Mouse (Mus musculus): Measurements from ENCODE around the gene Fxyd3. TPM values are rescaled to one million over a fixed set of nuclear protein-coding genes. Genes with fewer than 3 reads are reported as not detected.

Fxyd3 gene
- 2.2 and 3.2 TPM in 2 replicates for total RNA-seq (2012; rRNA removed)

DNA sequence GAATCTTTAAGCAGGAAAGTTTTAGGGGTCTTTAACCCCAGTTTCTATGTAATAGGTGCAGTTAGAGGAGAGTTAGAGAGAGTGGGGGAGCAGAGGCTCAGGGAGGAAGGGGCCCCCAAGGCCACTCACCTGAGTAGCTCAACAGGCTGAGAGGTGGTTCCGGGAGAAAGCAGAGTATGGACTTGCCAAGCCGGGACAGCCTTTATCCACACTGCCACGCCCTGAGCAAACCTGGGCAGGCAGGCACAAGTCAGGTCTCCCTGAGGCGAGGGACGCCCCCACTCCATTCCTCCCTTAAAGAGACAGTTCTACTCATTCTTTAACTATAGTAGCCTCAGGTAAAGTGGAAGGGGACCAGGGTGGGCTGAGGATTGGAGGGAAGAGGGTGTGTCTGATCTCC, at the start of gene Fxyd3:
TSS of gene Fxyd3 (minus strand) at position 213 of the 400 bp plus-strand sequence.
- Histone ChIP-seq H3K4me1 (ENCODE audit: control insufficient read depth in 2 of 2, insufficient read depth in 2 of 2, low read length in 2 of 2, poor library complexity in 1 of 2) (peaks cover 0 to 5% of the 10 kb centered on the region in 2 experiments; a peak in 1 of 4 replicates), H3K27ac (ENCODE audit: insufficient read depth, low read depth, low read length, poor library complexity, severe bottlenecking) (no peak within 1 kb of the TSS), H3K36me3 (ENCODE audit: control insufficient read depth, insufficient read depth, low read length, poor library complexity, severe bottlenecking) (no peaks in the 10 kb centered on the region), H3K9me3 (ENCODE audit: control insufficient read depth, insufficient read depth, low read depth, low read length) (no peaks in the 10 kb centered on the region), H3K9ac (ENCODE audit: insufficient read depth, low read depth, low read length, poor library complexity, severe bottlenecking) (no peak within 1 kb of the TSS), H3K4me3 (ENCODE audit: insufficient read depth in 1 of 2, low read depth in 1 of 2, low read length in 2 of 2, poor library complexity in 1 of 2, severe bottlenecking in 1 of 2) (no peak within 1 kb of the TSS)
- TF ChIP-seq ZC3H11A (IDR thresholded peaks at IDR 0.05; ENCODE audit: borderline replicate concordance, low read depth, low read length), result no peak
- no peak for TF ChIP-seq HCFC1 (IDR thresholded peaks at IDR 0.05; ENCODE audit: borderline replicate concordance, insufficient read depth, low read length)
- TF ChIP-seq MAFK (IDR thresholded peaks at IDR 0.05; ENCODE audit: insufficient read depth, low read depth, low read length), result no peak
- in situ Hi-C loops (cut with MboI; ENCODE audit: low sequenced_read_pairs in 2 of 2, unreplicated experiment in 2 of 2), result no loop called here
- DNase-seq (ENCODE audit: low read depth, low spot score), result no peak

DNA sequence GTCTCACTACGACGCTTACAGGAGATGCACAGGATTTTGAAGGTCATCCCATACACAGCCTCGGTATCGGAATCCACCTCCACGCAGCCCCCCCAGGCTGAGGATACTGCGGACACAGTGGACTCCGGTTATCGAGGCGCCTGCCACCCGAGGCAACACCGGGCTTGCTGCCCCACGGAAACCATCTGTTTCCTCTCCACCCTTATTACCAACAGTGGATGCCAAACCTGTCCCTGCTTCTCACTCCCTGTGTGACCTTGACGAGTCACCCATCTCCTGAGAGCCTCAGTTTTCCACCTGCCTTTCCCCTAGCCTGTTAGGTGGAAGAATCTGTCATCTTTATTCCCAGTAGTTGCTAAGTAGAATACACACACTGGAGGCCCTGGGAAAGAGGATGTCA, 48.6 kb upstream of the Fxyd3 start:
- Histone ChIP-seq H3K4me1 (ENCODE audit: control insufficient read depth in 2 of 2, insufficient read depth in 2 of 2, low read length in 2 of 2, poor library complexity in 1 of 2) (peaks cover 0 to 5% of the 10 kb centered on the region in 2 experiments; a peak in 1 of 4 replicates), H3K36me3 (ENCODE audit: control insufficient read depth, insufficient read depth, low read length, poor library complexity, severe bottlenecking) (peaks cover 5% of the 10 kb centered on the region), H3K4me3 (ENCODE audit: insufficient read depth in 1 of 2, low read depth in 1 of 2, low read length in 2 of 2, poor library complexity in 1 of 2, severe bottlenecking in 1 of 2) (no peak overlapping the region), H3K27ac (ENCODE audit: insufficient read depth, low read depth, low read length, poor library complexity, severe bottlenecking) (no peak overlapping the region), H3K9me3 (ENCODE audit: control insufficient read depth, insufficient read depth, low read depth, low read length) (no peaks in the 10 kb centered on the region), H3K9ac (ENCODE audit: insufficient read depth, low read depth, low read length, poor library complexity, severe bottlenecking) (no peak overlapping the region)
- in situ Hi-C loops (cut with MboI; ENCODE audit: low sequenced_read_pairs in 2 of 2, unreplicated experiment in 2 of 2), result no loop called here
- TF ChIP-seq ZC3H11A (IDR thresholded peaks at IDR 0.05; ENCODE audit: borderline replicate concordance, low read depth, low read length) (no peak), HCFC1 (IDR thresholded peaks at IDR 0.05; ENCODE audit: borderline replicate concordance, insufficient read depth, low read length) (no peak)
- no peak for DNase-seq (ENCODE audit: low read depth, low spot score)

DNA sequence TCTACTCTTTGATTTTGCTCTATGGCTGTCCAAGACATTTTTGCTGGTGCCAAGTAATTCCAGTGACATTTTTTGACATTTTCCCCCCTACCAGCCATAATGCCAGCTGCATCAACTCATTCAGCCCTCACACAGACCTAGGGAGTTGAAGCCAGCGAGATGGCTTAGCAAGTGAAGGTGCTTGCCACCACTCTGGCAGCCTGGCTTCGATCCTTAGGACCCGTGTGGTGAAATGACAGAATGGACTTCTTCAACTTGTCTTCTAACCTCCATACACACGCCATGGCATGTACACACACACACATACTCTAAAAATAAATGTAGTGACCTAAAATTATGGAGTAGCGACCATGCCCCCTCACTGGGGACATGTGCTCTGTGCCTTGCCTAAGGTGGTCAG, 47.9 kb upstream of the Fxyd3 start:
- DNase-seq (ENCODE audit: low read depth, low spot score), result no peak
- TF ChIP-seq HCFC1 (IDR thresholded peaks at IDR 0.05; ENCODE audit: borderline replicate concordance, insufficient read depth, low read length) (no peak), ZC3H11A (IDR thresholded peaks at IDR 0.05; ENCODE audit: borderline replicate concordance, low read depth, low read length) (no peak)
- no peak overlapping the region for H3K9ac ChIP-seq (ENCODE audit: insufficient read depth, low read depth, low read length, poor library complexity, severe bottlenecking)
- H3K4me1 ChIP-seq (ENCODE audit: control insufficient read depth in 2 of 2, insufficient read depth in 2 of 2, low read length in 2 of 2, poor library complexity in 1 of 2), result peaks cover 0 to 5% of the 10 kb centered on the region in 2 experiments; a peak in 1 of 4 replicates
- in situ Hi-C loops (cut with MboI; ENCODE audit: low sequenced_read_pairs in 2 of 2, unreplicated experiment in 2 of 2), result no loop called here
- H3K4me3 ChIP-seq (ENCODE audit: insufficient read depth in 1 of 2, low read depth in 1 of 2, low read length in 2 of 2, poor library complexity in 1 of 2, severe bottlenecking in 1 of 2), result no peak overlapping the region
- H3K9me3 ChIP-seq (ENCODE audit: control insufficient read depth, insufficient read depth, low read depth, low read length), result no peaks in the 10 kb centered on the region
- H3K27ac ChIP-seq (ENCODE audit: insufficient read depth, low read depth, low read length, poor library complexity, severe bottlenecking), result no peak overlapping the region
- no peaks in the 10 kb centered on the region for H3K36me3 ChIP-seq (ENCODE audit: control insufficient read depth, insufficient read depth, low read length, poor library complexity, severe bottlenecking)

DNA sequence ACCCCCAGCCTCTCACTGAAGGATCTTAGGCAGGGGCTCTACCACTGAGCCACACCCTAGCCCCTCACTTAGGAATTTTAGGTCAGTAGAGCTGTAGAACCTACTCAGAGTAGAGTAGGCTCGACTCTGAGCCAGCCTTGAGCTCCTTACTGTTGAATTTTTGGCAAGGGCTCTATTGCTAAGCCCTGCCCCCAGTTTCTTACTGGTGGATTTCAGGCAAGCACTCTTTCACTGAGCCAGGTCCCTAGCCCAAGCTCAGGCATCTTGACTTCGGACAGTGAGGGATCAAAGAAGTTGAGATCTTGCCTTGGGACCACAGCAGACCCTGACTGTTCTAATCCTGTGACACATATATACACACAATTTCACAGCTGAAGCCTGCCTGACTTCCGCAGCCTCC, 47.2 kb upstream of the Fxyd3 start:
- DNase-seq (ENCODE audit: low read depth, low spot score), result no peak
- Histone ChIP-seq H3K36me3 (ENCODE audit: control insufficient read depth, insufficient read depth, low read length, poor library complexity, severe bottlenecking) (no peaks in the 10 kb centered on the region), H3K9me3 (ENCODE audit: control insufficient read depth, insufficient read depth, low read depth, low read length) (no peaks in the 10 kb centered on the region), H3K9ac (ENCODE audit: insufficient read depth, low read depth, low read length, poor library complexity, severe bottlenecking) (no peak overlapping the region), H3K4me1 (ENCODE audit: control insufficient read depth in 2 of 2, insufficient read depth in 2 of 2, low read length in 2 of 2, poor library complexity in 1 of 2) (peaks cover 0 to 5% of the 10 kb centered on the region in 2 experiments; a peak in 1 of 4 replicates), H3K27ac (ENCODE audit: insufficient read depth, low read depth, low read length, poor library complexity, severe bottlenecking) (no peak overlapping the region), H3K4me3 (ENCODE audit: insufficient read depth in 1 of 2, low read depth in 1 of 2, low read length in 2 of 2, poor library complexity in 1 of 2, severe bottlenecking in 1 of 2) (no peak overlapping the region)
- in situ Hi-C loops (cut with MboI; ENCODE audit: low sequenced_read_pairs in 2 of 2, unreplicated experiment in 2 of 2), result no loop called here
- no peak for TF ChIP-seq ZC3H11A (IDR thresholded peaks at IDR 0.05; ENCODE audit: borderline replicate concordance, low read depth, low read length)
- TF ChIP-seq MAFK (IDR thresholded peaks at IDR 0.05; ENCODE audit: insufficient read depth, low read depth, low read length), result no peak
- TF ChIP-seq ZNF384 (IDR thresholded peaks at IDR 0.05; ENCODE audit: low read depth, low read length), result no peak
- TF ChIP-seq CHD2 (IDR thresholded peaks at IDR 0.05; ENCODE audit: low read depth, low read length), result no peak
- no peak for TF ChIP-seq HCFC1 (IDR thresholded peaks at IDR 0.05; ENCODE audit: borderline replicate concordance, insufficient read depth, low read length)
